Mouse (Mus musculus): ENCODE results near the gene Mrap2. TPM values are rescaled to one million over a fixed set of nuclear protein-coding genes. Genes with fewer than 3 reads are reported as not detected.
"Not testable (repeated sequence)": the region's sequence is repeated elsewhere in the genome, so short reads cannot be mapped to it uniquely, and the experiment has no call there.

Mrap2 gene
- polyA plus RNA-seq (2015; fragmentation: Nextera tagmentation; extraction: Ambion mirVana), result 1.1 and 1.3 TPM in 2 replicates

DNA sequence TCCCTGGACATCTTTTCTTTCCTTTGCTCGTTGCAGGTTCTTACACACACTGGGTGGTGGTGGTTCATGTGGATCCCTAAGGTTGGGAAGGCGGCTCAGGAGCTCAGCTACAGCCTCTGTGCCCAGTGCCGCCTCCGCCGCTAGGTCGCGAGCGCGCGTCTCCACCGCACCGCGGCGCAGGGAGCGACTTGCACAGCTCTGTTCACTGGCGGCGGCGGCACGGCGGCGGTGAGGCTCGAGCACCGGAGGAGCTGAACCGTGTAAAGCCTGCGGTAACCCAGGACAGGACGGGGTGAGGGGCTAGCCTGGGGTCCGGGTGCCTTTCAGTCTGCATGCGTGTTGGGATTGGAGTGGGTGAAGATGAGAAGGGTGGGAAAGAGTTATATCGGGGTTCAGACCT is at the start of gene Mrap2:
Gene Mrap2 (plus strand): TSS at position 201 of the 400 bp plus-strand sequence.
- H3K9me3 ChIP-seq, result no peaks in the 10 kb centered on the region
- peaks cover 16% of the 10 kb centered on the region for H3K4me1 ChIP-seq (replicated peaks)
- H3K27me3 ChIP-seq, result peaks cover 40% of the 10 kb centered on the region
- WGBS, result under 1% methylated on average over 29 of the region's 29 CpGs
- H3K9ac ChIP-seq, result peak within 1 kb of the TSS; percentile 65
- H3K27ac ChIP-seq, result no peak within 1 kb of the TSS
- peak; percentile 94 for ATAC-seq (ENCODE audit: low FRiP score)
- H3K4me3 ChIP-seq, result peak within 1 kb of the TSS; percentile 44
- H3K36me3 ChIP-seq, result no peaks in the 10 kb centered on the region
- peak within 1 kb of the TSS; percentile 79 for H3K4me2 ChIP-seq

DNA sequence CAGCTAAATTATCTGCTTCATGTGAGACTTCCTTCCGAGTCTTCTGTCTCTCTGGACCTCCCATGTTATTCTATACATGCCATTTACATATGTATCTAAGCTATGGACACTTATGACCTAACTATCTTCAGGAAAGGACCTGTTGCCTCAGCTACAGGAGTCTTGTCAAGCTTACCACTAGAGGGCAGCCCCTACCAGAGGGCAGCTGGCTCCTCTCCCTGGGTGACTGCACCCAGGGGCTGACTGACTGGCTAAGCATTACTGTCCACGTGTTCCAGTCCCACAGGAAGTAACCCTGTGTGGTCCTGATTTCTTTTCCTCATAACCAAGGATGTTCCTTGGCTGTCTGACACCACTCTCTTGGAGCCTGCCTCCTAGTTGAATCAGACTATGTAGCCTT is 46.1 kb upstream of the Mrap2 start:
- Histone ChIP-seq H3K36me3 (no peaks in the 10 kb centered on the region), H3K9me3 (no peaks in the 10 kb centered on the region), H3K4me1 (replicated peaks) (no peaks in the 10 kb centered on the region), H3K27ac (no peak overlapping the region), H3K4me3 (no peak overlapping the region), H3K4me2 (no peak overlapping the region), H3K27me3 (no peaks in the 10 kb centered on the region), H3K9ac (no peak overlapping the region)
- WGBS, result 63% methylated on average over 2 of the region's 2 CpGs
- ATAC-seq (ENCODE audit: low FRiP score), result no peak

DNA sequence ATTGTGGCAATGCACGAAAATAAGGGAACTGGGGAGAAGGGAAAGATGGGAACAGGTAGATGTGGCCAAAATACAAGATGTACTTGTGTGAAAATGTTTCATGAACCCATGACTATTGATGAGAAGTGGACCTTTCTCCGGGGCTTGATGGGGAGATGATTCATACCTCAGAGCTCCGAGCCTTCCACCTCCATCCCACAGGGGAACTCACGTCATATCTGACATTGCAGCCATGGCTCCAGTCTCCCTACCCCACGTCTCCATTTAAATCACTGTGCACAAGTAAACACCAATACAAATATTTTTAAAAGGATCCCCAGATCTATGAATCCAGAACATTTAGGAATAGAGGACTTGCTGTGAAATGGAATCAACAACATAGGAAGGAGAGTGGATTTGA is 29.1 kb upstream of the Mrap2 start:
- no peak overlapping the region for H3K9ac ChIP-seq
- no peaks in the 10 kb centered on the region for H3K9me3 ChIP-seq
- peak overlapping the region; percentile 76 for H3K27ac ChIP-seq
- no peaks in the 10 kb centered on the region for H3K27me3 ChIP-seq
- H3K4me3 ChIP-seq, result no peak overlapping the region
- 53% methylated on average over 5 of the region's 5 CpGs for WGBS
- H3K36me3 ChIP-seq, result no peaks in the 10 kb centered on the region
- H3K4me2 ChIP-seq, result peak overlapping the region; percentile 17; the same call in 1 of the 2 replicates
- peaks cover 14% of the 10 kb centered on the region for H3K4me1 ChIP-seq (replicated peaks)
- peak; percentile 44; the same call in 1 of the 2 replicates for ATAC-seq (ENCODE audit: low FRiP score)

DNA sequence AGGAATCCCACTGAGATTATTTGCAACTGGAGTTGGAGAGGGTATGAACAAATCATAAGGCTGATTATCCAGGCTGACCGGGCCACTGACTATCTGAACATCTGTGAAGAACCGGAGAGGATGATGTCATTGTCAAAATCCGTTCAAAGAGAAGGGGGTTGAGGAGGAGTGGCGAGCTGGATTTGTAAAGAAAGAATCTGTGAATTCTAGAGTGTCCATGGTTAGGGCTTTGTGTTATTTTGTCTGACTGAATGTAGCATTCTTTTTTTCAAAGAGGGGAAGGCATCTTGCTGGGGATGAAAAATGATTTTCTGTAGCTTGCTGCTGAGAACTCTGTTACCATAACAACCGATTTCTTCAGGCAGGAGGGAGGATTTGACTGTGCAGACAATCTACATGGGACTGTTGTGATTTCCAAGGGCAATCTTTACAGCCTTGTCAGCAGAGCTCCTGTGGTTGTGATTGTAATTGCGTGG is 28.6 kb upstream of the Mrap2 start:
- WGBS, result 17% methylated on average over 6 of the region's 6 CpGs
- Histone ChIP-seq H3K36me3 (no peaks in the 10 kb centered on the region), H3K4me1 (replicated peaks) (peaks cover 14% of the 10 kb centered on the region), H3K4me2 (peak overlapping the region; percentile 17; the same call in 1 of the 2 replicates), H3K9me3 (no peaks in the 10 kb centered on the region), H3K4me3 (no peak overlapping the region), H3K9ac (no peak overlapping the region), H3K27ac (peak overlapping the region; percentile 76), H3K27me3 (no peaks in the 10 kb centered on the region)
- ATAC-seq (ENCODE audit: low FRiP score), result peak; percentile 87

DNA sequence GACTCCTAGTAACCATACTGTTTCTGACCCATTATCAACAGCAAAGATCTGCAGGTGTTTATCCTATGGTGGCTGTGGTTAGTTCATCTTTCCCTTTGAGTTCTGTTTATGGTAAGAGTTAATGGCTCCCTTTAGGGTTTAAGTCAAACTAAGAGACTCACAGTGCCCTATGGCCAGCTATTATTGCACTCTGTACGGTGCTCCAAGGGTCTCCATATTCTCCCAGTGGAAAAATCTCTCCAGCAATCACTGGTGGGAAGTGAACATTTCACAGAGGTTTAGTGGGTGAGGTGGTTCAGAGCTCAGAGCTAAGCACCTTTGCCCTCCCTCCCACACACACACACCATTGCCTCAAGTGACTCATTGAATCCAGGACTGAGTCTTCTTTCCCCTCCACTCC is 28.1 kb upstream of the Mrap2 start:
- 63% methylated on average over 1 of the region's 1 CpGs for WGBS
- Histone ChIP-seq H3K4me2 (no peak overlapping the region), H3K36me3 (no peaks in the 10 kb centered on the region), H3K4me3 (no peak overlapping the region), H3K27me3 (no peaks in the 10 kb centered on the region), H3K9ac (no peak overlapping the region), H3K9me3 (no peaks in the 10 kb centered on the region), H3K27ac (peak overlapping the region; percentile 76), H3K4me1 (replicated peaks) (peaks cover 14% of the 10 kb centered on the region)
- ATAC-seq (ENCODE audit: low FRiP score), result peak; percentile 44

DNA sequence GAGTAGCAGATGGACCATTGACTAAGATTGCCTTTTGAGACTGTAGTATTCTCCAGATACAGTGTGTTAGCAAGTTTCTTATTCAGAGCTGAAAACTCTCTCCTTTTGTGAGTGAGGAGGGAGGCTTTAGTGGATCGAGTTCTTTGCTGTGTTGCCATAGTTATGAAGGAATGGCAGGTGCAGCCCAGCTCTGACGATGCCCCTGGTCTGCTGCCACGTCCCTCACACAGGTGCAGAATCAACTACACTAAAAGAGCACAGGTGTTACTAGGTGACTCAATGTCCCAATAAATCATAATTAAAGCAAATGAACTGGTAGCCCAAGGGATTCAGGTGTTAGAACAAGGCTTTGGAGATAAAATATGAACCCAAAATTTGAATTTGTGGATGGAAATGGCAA is 25.1 kb upstream of the Mrap2 start:
- no peak overlapping the region for H3K9ac ChIP-seq
- no peaks in the 10 kb centered on the region for H3K27me3 ChIP-seq
- no peak overlapping the region for H3K4me3 ChIP-seq
- WGBS, result 83% methylated on average over 3 of the region's 3 CpGs
- no peak for ATAC-seq (ENCODE audit: low FRiP score)
- no peak overlapping the region for H3K4me2 ChIP-seq
- no peaks in the 10 kb centered on the region for H3K36me3 ChIP-seq
- H3K9me3 ChIP-seq, result no peaks in the 10 kb centered on the region
- H3K4me1 ChIP-seq (replicated peaks), result peaks cover 14% of the 10 kb centered on the region
- H3K27ac ChIP-seq, result no peak overlapping the region

DNA sequence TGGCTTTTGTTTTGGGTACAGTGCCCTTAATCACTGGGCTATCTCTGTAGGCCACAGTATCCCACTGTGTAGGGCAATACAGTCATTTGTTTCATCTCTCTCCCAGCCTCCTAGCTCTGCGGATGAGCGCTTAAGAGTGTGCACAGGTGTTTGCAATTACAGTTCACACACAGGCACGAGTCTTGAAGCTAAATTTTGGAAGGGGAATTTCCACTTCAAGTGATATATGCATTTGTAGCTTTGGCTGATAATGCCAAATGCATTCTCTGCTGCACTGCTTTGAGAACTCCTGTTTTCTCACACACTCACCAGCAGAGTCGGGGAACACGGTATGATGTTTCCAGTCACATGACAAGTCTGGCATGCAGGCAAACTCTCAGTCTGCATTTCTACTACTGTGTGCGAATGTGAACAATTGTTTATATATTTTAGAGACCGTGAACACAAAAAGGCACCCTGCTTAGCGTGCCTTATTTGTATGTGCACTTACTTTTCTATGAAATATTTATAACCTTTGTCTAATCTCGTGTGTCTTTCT is 22.1 kb upstream of the Mrap2 start:
- no peaks in the 10 kb centered on the region for H3K4me1 ChIP-seq (replicated peaks)
- H3K27ac ChIP-seq, result no peak overlapping the region
- H3K9ac ChIP-seq, result no peak overlapping the region
- no peak overlapping the region for H3K4me3 ChIP-seq
- no peaks in the 10 kb centered on the region for H3K36me3 ChIP-seq
- no peak for ATAC-seq (ENCODE audit: low FRiP score)
- no peaks in the 10 kb centered on the region for H3K9me3 ChIP-seq
- no peaks in the 10 kb centered on the region for H3K27me3 ChIP-seq
- 62% methylated on average over 9 of the region's 9 CpGs for WGBS
- no peak overlapping the region for H3K4me2 ChIP-seq

DNA sequence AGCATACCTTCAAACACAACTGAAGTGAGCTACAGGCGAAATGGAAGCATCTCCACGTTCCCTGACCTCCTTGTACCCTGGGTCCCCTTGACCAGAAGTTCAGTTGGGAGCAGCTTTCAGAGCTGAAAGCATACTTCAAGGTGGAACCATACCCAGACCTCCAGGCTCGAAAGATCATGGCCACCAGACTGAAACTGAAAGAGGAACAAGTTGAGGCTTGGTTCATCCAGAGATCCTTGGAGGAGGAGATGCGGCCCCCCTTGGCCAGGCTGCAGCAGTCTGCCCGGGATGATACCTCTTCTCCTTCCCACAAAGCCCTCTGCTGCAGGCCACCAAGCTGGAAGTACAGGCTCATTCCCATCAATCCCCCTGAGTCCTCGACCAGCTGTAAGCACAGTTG is 17.1 kb upstream of the Mrap2 start:
- 91% methylated on average over 6 of the region's 6 CpGs for WGBS
- not testable (repeated sequence) for H3K27me3 ChIP-seq; H3K9me3 ChIP-seq; H3K9ac ChIP-seq; H3K27ac ChIP-seq; ATAC-seq (ENCODE audit: low FRiP score); H3K4me3 ChIP-seq; H3K4me1 ChIP-seq (replicated peaks); H3K4me2 ChIP-seq; H3K36me3 ChIP-seq

DNA sequence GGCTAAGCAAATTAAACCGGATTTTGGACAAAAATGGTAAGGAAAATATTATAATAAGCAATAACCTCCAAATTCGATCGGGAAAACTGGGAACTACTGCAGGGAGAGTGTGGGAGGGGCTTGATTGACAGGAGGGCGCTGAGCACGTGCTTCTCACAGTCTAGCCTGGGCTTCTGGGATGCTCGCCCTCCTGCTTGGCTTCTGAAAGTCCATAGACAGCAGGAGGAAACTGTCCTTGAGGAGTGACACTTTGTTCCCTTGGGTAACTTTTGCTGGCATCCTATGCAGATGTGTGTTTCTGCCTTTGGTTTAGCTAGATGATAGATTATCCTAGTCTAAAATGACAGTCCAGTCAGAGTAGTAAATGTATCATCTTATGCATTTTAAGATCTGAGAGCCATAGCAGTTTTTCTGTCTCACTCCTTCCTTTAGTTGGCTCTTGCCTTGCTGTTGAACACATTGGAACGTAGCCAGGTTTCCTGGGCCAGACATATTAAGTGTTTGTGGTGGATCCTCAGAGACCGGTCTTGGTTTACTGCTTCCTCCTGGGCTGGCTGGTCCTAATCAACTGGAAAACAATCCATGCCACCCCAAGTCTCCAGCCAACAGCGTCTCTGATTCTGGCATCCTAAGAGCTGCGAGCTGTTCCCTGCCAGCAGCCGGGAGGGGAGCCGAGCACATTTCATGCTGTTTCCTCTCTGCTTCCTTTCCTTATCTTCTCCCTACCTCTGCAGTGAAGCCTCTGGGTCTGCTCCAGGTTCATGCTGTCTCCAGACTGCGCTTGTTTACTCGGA is 8.1 kb upstream of the Mrap2 start:
- H3K4me1 ChIP-seq (replicated peaks), result no peaks in the 10 kb centered on the region
- H3K4me3 ChIP-seq, result no peak overlapping the region
- no peak for ATAC-seq (ENCODE audit: low FRiP score)
- H3K9ac ChIP-seq, result no peak overlapping the region
- no peaks in the 10 kb centered on the region for H3K36me3 ChIP-seq
- WGBS, result 69% methylated on average over 14 of the region's 14 CpGs
- 0 out of 2 replicates have a peak overlapping the region, but pooled peaks have one; percentile 40 for H3K27ac ChIP-seq
- no peak overlapping the region for H3K4me2 ChIP-seq
- no peaks in the 10 kb centered on the region for H3K9me3 ChIP-seq
- H3K27me3 ChIP-seq, result no peaks in the 10 kb centered on the region

DNA sequence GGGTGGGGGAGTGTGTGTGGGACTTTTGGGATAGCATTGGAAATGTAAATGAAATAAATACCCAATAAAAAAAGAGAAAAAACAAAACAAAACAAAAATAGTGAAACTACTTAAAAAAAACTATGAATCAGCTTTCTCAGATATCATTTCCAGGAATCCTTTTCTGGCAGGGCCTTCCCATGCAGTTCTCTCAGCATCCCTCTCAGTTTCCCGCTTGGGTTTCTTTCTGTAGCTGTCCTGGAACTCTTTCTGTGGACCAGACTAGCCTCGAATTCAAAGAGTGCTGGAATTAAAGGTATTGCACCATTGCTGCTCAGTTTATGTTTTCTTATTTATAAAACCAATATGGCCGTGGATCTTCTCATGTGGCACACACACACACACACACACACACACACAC is 1.0 kb upstream of the Mrap2 start:
- 73% methylated on average over 3 of the region's 3 CpGs for WGBS
- no peaks in the 10 kb centered on the region for H3K9me3 ChIP-seq
- no peak overlapping the region for H3K4me3 ChIP-seq
- peaks cover 40% of the 10 kb centered on the region for H3K27me3 ChIP-seq
- H3K36me3 ChIP-seq, result no peaks in the 10 kb centered on the region
- no peak overlapping the region for H3K9ac ChIP-seq
- no peak overlapping the region for H3K27ac ChIP-seq
- peaks cover 16% of the 10 kb centered on the region for H3K4me1 ChIP-seq (replicated peaks)
- H3K4me2 ChIP-seq, result no peak overlapping the region
- no peak for ATAC-seq (ENCODE audit: low FRiP score)

DNA sequence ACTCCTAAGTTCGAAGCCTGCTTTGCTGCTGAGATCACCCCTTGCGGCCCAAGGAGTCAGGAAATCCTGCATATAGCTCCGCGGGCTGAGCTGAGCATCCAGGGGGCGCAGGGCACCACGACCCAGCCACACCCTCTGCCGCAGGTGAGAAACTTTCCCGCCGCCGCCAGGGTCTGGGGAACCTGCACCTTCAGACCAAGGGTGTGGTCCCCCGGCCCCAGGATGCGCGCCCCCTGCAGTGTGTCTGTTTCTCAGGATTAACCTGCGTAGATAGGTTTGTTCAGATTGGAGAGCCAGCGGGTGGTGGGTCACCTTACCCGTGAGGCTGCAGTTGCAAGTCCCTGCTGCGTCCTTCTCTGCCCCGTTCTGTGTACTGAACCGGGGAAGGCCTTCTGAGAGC is 426 bp downstream of the Mrap2 start:
- peaks cover 16% of the 10 kb centered on the region for H3K4me1 ChIP-seq (replicated peaks)
- H3K27me3 ChIP-seq, result peaks cover 40% of the 10 kb centered on the region
- no peaks in the 10 kb centered on the region for H3K9me3 ChIP-seq
- under 1% methylated on average over 19 of the region's 19 CpGs for WGBS
- no peaks in the 10 kb centered on the region for H3K36me3 ChIP-seq
- peak overlapping the region; percentile 79 for H3K4me2 ChIP-seq
- peak overlapping the region; percentile 44 for H3K4me3 ChIP-seq
- peak; percentile 73; the same call in 1 of the 2 replicates for ATAC-seq (ENCODE audit: low FRiP score)
- no peak overlapping the region for H3K27ac ChIP-seq
- H3K9ac ChIP-seq, result peak overlapping the region; percentile 65

DNA sequence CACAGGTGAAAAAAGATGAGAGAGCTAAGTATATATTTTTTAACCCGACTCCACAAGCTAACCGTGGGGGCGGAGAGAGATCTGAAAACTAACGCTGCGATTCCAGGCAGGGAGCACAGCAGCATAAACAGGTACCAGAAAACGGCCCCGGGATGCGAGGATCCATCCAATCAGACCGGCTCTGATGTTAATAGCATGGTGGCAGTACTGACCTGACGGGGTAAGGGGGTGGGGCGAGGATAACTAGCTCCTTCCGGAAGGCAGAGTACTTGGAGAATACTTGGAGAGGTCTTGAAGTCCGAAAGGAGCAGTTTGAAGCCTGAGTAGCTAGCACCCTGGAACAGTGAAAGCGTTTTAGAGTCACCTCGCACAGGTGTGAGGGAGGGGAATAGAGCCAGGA is 1.1 kb downstream of the Mrap2 start:
- ATAC-seq (ENCODE audit: low FRiP score), result peak; percentile 25; the same call in 1 of the 2 replicates
- H3K4me1 ChIP-seq (replicated peaks), result peaks cover 16% of the 10 kb centered on the region
- peak overlapping the region; percentile 65 for H3K9ac ChIP-seq
- no peak overlapping the region for H3K27ac ChIP-seq
- H3K4me2 ChIP-seq, result peak overlapping the region; percentile 79
- 3% methylated on average over 15 of the region's 15 CpGs for WGBS
- no peaks in the 10 kb centered on the region for H3K36me3 ChIP-seq
- H3K4me3 ChIP-seq, result peak overlapping the region; percentile 44
- peaks cover 40% of the 10 kb centered on the region for H3K27me3 ChIP-seq
- no peaks in the 10 kb centered on the region for H3K9me3 ChIP-seq
